Mouse (Mus musculus) heart, postnatal 36 days (tissue): ENCODE measurements at regions not wholly inside any gene's neighbourhood (a gene's known extent, or its start where the extent isn't known, plus 50 kb on each side); places are given as distances from the start of the nearest gene placed in this dataset.

Experiments used
- DNase-seq, 2 experiments: peaks; one replicate each; pipeline ENCODE4 v3.0.0; 2021 to 2022
- intact Hi-C: fragments of 180-260 bp; cut with DNase I; formaldehyde crosslinking; loops from one replicate; pipeline ENCODE4 v1.15.1; 2025

DNA sequence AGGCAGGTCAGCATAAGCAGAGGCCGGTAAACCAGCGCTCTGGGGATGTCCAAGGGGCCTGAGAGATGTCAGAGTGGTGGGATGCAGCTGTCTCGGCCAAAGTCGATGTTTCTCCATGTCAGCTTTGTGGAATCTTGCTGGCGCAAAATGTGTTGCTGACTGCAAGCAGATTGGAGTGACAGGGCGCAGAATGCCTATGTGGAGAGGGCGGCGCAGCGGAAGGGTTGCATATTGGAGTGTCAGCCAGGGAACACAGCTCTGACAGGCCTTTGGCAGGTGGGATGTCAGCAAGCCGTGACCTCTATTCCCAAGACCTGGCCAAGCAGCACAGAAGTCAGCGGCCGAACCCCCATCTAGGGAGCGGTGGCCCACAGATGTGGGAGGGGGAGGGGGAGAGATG lies 153.1 kb upstream of the Csf3r start:
- intact Hi-C loops, result no loop called here

DNA sequence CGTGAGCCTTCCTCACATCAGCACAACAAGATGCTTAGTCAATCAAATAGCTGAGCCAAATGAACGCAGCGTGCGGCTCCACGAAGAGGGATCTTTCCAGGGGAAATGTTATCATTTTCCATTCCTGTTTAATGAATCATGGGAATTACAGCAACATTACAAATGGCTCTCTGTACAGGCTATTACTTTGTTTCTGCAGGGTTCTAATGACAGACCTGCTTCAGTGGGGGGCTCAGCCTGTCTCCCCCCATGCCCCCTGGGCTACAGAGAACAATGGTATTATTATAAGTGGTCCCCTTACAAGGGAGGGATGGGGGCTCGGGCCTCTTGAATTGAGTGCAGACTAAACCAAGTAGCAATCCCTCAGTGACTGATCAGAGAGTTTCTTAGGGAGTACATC lies 144.3 kb upstream of the Csf3r start:
- intact Hi-C loops, result no loop called here
- DNase-seq, result no peak

More for the DNA sequence above, 153.1 kb upstream of the Csf3r start:
- no peak for DNase-seq

DNA sequence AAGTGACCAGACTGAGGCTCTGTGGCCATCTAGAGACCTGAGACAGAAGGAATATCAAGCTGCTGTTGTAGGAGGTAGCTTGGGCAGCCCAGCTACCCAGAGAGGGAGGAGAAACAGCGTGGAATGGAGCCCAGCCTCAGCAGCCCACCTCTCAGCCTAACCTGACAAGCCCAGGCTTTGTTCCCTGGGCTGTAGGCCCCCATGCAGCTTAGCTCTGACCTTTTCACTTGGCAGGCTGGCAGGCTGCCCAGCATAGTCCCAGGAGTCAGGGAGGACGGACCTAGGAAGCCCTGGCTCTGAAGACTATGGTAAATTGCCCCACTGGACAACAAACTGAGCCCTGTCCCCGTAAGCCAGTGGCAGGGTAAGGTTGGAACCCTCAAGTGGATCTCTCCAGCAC lies 141.8 kb upstream of the Csf3r start:
- DNase-seq, result peak in 1 of 2 experiments; percentile 5
- intact Hi-C loops, result no loop called here

DNA sequence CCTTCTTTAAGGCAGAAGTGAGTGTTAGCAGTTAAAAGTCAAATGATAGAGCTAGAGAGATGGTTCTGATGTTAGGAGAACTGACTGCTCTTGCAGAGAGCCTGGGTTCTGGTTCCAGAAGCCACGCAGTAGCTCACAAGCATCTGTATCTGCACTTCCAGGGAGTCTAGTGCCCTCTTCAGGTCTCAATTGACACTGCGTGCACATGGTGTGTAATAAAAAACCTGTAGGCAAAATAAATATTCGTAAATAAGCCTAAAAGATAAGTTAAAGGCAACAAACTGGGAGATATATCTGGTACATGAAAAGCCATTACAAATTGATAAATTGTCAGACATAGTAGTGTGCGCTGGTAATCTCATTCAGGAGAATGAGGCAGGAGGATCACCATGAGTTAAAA lies 133.8 kb upstream of the Csf3r start:
- no peak for DNase-seq
- intact Hi-C loops, result no loop called here

DNA sequence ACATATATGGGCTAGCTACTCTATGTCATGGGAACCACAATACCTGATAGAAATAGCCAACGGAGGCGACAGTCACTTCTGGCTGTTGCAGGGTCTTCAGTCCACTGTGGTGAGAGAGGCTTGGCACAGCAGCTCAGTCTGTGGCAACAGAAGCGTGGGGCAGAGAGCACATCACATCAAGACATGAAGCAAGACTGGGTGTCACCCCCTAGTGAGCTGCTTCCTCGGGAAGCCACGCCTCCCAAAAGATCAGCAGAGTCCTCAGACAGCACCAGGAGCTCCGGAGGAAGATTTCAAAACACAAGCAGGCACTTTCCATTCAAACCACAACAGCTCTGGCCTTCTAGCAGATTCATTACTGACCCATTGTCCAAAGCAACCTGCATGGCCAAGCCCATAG lies 131.2 kb upstream of the Csf3r start:
- intact Hi-C loops, result no loop called here
- DNase-seq, result no peak

DNA sequence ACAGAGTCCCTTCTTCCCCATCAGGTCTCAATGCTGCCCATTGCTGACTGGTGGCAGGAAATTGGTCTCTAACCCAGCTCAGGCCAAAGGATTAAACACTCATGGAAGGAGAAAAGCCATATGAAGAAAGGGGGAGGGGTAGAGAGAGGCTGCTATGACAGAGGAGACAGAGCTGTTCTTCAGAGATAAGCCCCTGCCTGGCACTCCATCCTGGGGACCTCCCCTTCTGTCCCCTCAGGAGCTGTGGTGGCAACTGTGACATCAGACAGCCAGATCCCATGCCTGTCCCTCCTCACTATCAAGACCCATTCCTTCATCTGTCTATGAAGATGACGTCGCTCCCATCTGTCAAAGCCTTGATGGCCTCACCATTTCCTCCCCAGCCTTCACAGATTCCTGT lies 126.6 kb upstream of the Csf3r start:
- intact Hi-C loops, result no loop called here
- DNase-seq, result no peak

DNA sequence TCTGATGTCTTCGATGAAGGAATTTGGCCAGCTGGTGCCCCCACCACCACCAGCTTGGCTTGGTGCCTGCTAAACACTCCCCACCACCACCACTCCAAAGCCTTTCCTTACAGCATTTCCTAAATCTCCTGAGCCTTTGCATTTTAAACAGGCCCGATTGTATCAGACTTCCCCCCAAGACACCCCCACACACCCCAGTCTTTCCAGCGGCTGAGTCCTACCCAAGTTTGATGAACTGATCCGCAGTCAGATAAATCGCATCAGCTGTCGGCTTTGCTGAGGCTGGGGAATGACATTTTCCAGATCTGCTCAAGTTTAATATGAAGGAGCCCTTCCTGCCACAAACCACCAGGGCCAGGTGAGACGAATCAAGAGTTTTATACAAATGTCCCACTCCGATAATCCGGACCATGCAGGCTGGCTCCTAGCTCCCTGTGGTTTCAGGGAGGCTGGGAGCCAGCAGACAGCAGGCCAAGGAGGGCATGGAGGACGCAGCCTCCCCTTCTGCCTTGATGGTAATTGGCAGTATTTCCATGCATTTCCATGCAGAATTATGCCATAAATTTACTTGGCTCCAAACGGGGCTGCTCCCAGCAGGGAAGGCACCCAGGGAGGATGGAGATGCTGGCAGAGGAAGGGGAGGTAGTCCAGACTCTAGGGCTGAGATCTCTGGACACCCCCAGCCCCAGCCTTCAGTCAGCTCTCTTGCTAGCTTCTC lies 125.6 kb upstream of the Csf3r start:
- intact Hi-C loops, result no loop called here
- no peak for DNase-seq

DNA sequence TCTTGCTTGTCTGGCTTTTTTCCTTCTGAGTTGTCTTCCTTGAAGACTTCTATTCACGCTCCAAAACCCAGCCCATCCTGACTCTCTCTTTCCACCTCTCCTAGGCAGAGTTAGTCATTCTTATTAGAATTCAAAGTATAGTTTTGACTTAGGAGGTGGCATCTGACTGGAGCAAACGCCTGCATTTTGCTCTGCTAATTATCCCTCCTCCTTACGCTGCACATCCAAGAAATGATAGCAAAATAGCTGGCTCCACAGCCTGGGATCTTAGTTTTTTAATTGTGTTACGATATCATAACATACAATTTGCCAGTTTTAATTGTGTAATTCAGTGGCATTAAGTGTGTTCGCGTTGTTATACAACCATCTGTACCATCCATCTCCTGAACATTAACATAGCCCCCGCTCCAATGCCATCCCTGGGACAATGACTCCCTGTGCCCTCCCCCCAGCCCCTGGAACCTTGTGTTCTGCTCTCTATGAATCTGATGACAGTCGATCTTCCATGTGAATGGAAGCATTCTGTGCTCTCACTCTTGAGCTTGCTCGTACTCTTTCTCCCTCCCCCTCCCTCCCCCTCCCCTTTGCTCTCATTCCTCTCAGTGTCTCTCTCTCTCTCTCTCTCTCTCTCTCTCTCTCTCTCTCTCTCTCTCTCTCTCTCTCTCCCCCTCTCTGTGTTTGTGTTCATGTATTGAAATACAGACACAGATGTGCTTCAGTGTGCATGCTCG lies 122.6 kb upstream of the Csf3r start:
- intact Hi-C loops, result no loop called here
- no peak for DNase-seq

DNA sequence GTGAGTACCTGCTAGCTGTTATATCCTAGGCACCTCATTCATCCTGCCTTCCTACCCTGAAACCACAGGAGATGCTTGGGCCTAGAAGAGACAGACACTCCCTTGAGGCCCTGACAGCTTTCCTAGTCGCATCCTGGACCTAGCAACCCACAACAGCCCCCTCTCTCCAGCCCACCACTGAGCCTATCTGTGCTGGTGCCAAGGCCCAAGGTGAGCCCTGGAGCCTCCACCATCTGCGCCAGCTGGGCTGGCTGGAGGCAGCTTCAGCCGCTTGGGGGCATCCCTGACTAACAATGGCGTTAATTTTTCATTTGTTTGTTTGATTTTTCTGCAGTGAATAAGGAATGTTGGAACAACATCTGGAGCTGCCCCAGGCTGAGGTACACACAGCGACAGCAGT lies 118.1 kb upstream of the Csf3r start:
- DNase-seq, result no peak
- intact Hi-C loops, result no loop called here

DNA sequence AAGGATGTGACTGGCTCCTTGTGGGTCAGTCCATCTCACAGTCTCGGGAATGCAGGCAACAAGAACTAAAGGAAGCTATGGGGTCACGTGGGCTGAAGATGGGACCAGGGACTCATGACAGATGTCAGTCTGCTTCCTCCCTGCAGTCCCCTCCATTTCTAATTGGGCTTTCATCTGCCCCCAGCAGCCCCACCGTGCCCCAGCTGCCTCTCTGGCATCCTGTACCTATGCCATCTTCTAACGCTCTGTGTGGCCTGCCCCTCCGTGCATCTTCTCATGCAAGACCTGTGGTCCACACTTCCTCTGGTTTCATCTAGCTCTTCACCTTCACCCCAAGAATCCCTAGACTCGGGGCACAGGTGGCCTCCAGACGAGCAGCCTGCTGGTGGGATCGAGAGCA lies 115.4 kb upstream of the Csf3r start:
- DNase-seq, result no peak
- intact Hi-C loops, result no loop called here

DNA sequence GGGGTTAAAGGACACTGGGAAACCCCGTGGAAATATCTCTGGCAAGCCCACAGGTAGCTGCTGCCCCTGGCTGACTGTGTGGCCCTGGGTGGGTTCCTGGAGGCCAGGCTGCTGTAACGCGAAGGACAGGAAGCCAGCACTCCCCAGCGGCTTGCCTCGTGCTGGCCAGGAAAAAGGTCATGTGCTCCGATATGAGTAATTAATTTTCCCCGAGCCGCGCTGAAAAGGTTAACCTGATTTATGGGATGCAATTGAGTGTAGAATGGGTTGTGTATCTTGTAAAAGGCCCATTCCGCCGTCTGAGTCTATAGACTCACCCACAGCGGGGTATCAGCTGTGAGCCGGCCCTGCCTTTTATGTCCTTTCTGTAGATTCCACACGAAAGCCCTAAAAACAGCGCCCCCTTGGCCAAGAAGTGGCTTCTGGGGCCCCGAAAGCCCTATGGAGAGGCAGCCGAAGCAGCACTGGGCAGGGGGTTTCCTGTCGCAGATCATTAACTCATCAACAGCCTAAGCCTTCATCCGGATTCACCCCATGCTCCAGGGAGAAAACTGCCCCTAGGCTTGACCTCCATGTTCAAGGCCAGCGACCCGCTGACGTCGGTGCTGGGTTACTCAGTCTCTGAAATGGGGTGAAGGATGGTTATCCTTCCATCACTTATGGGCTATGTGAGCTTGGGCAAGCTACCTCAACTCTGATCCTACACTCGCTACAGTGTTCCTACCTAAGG lies 112.6 kb upstream of the Csf3r start:
- intact Hi-C loops, result no loop called here
- no peak for DNase-seq

DNA sequence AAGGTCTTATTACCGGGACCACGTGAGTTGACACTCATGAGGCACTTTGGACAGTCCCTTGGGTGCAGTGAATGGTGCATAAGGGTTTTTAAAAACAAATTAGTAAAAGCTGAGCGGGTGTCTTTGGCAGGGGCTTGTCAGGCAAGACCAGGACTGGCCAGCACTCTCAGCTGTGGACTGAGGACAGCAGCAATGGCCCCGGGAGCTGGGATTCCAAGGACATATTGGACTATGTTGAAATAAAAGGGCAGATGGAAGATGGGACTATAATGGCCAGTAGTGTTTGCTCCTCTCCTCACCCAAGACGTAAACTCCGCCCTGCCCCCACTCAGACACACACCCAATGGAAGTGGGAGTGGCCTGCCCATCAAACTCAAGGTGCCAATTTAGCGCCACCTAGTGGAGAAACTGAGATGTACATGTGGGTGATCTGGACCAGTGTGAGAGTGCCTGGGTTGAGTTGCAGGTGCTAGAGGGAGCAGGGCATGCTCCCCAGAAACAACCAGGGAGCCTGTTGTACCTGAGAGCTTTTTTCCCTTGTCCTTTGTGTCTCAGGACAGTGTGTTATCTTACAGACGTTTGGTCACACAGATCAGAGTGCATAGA lies 111.8 kb upstream of the Csf3r start:
- peak; percentile 3 to 17 for DNase-seq
- intact Hi-C loops, result no loop called here

DNA sequence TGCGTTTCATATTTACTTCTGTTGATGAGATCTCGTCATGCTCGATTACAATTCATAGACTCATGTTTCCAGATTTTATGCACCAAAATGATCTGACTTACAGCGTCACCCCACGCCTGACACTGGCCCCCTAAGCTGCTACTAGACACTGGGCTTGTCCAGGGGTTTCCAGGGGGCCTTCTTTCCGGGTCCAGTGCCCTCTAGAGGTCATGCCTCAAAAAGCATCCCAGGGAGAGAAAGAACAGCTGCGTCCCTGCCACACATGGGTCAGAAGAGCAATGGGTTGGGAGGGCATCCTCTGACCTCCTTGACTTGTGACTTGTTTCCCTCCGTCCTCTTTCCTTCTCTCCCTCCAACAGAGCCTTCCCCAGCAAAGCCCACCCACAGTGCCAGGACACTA lies 109.2 kb upstream of the Csf3r start:
- intact Hi-C loops, result no loop called here
- no peak for DNase-seq

DNA sequence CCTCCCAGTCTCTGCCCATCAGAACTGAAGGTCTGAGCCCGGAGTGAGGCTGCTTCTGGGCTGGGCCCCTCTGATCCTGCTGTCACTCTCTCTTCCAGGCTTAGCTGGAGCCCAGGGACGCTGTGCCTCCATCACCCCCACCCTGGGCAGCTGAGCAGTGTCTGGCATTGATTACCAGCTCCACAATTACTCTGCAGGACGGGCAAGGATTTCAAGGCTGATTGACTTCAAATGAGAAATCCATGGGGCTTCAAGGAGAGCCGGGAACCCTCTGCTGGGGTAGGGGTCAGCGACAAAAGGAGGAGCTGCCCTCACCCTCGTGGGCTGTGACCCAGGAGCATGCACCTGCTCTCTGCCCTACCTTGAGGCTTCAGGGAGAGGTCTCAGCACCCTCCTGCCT lies 107.1 kb upstream of the Csf3r start:
- intact Hi-C loops, result no loop called here
- DNase-seq, result no peak

DNA sequence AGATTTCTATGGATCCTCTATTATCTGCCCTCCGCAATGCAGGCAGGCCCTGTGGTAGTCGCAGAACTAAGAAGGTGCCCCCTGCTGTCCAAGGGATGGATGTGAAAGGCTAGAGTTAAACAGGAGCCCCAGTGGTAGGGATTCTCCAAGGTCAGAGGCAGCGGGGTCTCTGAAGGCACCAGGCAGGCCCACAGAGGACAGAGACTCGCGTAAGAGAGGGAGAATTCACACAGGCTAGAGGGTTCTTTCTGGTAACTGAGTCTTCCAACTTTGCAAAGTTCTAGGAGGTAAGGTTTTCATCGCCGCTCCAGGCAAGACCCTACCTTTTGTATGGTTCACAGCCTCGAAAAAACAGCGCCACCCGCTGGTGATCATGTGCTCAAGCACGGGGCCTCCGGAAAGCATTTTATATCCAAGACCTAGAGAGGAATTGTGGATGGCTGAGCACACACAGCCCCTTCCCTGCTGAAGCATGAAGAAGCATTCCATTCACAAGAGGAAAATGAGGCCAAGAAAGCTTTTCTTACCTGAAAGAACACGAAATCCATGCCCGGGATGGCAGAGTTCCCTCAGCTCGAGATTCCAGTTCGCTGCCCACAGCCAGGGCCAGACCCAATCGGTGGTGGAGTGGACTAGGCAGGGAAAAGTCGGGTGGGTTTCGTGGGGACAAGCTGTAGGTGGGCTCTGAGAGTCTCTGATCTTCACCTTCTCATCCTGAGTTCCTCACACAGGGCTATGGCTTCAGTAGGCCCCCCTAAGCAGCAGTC lies 102.6 kb upstream of the Csf3r start:
- intact Hi-C loops, result loop anchor here (5.0 kb wide), 1 partner anchor 434 kb away; no protein-coding TSS in a partner anchor
- no peak for DNase-seq

DNA sequence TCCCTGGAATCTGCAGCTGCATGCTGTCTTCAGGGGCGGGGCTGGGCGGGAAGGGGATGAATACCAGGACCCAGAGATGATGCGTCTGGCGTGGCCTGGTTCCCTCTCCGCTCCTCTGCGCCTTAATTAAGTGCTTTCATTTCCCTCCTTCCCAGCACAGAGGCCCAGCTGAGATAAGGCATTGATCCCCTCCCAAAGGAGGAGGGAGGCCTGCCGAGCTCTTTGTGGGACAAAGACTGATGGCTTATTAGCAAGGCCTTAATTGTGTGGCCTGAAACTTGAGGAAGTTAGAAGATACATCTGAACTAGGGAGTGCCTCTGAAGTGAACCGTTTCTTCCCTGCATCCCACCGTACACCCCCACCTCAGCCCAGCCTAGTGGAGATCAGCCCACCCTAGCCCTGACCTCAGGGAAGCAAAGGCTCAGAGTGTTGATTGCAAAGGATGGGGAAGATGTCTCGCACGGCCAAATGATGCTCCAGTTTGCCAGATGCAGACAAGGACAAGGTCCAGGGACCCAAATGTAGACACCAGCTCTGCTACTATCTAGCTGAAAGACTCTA lies 102.0 kb upstream of the Csf3r start:
- no peak for DNase-seq
- intact Hi-C loops, result loop anchor here (5.0 kb wide), 1 partner anchor 435 kb away; no protein-coding TSS in a partner anchor

DNA sequence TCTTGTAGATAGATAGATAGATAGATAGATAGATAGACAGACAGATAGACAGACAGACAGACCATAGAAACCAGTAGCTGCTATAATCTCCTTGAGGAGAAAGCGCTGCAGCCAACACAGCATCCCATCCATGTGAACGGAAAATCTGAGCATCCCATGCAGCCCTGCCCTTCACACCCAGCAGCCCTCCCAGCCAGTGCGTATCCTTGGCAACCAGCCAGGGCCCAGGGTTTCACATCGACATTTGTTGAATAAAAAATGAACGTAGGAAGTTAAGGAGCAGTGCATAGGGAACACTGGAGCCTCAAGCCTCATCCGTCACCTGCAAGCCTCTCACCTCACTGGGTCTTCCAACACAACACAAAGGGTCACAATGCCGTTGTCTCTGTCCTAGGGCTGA lies 101.1 kb upstream of the Csf3r start:
- intact Hi-C loops, result loop anchor here (5.0 kb wide), 1 partner anchor 436 kb away; no protein-coding TSS in a partner anchor
- no peak for DNase-seq

DNA sequence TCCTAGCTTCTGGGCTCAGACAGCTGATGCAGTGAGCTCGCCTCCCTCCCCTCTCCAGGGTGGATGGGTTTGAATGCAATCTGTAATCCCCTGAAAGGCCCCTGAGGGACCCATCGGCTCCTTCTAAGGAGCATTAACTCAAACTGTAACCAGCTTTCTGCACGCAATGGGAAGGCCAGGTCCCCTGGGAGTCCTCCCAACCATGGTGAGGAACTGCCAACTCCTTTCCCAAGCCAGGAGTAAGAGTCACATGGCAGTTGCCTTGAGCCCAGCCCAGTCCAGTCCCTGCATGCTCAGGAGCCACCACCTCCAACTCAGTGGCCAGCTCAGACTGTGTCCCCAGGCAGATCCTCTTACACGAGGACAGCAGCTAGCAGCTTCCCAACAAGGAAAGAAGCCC lies 96.2 kb upstream of the Csf3r start:
- intact Hi-C loops, result no loop called here
- no peak for DNase-seq

DNA sequence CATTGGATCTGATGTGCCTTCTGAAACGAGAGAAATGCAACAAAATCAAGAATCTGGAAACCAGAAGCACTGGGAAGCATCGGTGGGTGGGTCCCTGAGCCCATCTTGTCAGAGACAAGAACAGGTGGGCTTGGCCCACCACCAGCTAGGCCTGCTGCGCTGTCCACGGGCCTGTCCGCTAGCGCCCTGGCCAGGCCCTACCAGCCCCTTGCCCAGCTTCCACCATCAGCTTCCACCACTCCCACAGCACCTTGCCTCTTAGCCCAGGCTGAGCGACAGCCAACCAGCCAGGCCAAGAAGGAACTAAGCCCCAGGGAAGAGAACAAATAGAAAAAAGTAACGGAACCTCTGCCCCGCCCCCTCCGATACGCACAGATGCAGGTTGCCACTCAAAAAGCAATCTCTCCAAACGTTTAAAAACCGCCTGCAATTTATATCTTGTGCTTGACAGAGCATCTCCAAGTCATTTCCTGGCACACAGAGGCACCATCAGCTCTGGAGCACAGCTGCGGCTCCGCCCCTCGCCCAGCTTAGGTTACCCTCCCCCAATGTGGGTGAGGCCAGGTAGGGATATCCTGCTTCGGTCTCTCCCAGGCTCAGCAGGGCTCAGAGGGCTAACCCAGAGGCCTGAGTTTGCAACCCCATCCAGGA lies 95.1 kb upstream of the Csf3r start:
- intact Hi-C loops, result no loop called here
- DNase-seq, result no peak

DNA sequence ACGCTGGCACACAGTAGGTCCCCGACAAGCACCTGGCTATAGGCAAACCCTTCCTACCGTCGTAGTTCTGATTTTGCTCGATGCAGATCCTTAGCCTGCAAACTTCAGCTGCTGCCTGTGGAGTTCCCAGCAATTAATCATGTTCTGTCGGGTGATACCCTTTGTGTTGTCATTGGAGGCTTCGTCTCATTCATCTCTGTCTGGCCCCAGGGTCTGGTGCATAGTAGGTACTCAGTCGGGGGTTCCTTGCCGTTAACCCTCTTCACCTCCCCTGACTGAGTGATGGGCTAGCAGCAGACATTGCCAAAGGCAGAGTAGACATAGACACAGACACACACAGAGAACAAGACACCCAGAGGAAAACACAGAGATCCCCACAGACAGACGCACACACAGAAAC lies 93.6 kb upstream of the Csf3r start:
- intact Hi-C loops, result no loop called here

More for the DNA sequence above, 93.6 kb upstream of the Csf3r start:
- DNase-seq, result no peak
